Mouse (Mus musculus) midbrain, postnatal 0 days (tissue): ENCODE data around the gene 1700001O22Rik. TPM values are rescaled to one million over a fixed set of nuclear protein-coding genes. Genes with fewer than 3 reads are reported as not detected.

Source experiments
- ATAC-seq: fragments of 200-750 bp; cut with Nextera tagmentation; 2 replicates; pipeline ENCODE4 v1.8.0; 2017; ENCODE audit warnings: moderate number of reproducible peaks, mild to moderate bottlenecking, moderate TSS enrichment, moderate library complexity; ENCODE audit not compliant: low FRiP score
- DNase-seq: peaks from one replicate; pipeline ENCODE4 v3.0.0-alpha.2; 2015; ENCODE audit warnings: low spot score
- H3K27ac ChIP-seq: fragments of 300-500 bp; sonication (generic); 2 replicates; pipeline ENCODE4 v1.5.1; 2014; ENCODE audit warnings: low read depth, mild to moderate bottlenecking, low read length, mixed read lengths
- H3K27me3 ChIP-seq: fragments of 300-500 bp; sonication (generic); 2 replicates; pipeline ENCODE4 v1.6.1; 2014; ENCODE audit warnings: low read length, control low read depth, mixed read lengths; ENCODE audit not compliant: insufficient read depth
- H3K36me3 ChIP-seq: fragments of 300-500 bp; sonication (generic); 2 replicates; pipeline ENCODE4 v1.6.1; 2014; ENCODE audit warnings: low read length, control low read depth, mixed read lengths; ENCODE audit not compliant: insufficient read depth
- H3K4me1 ChIP-seq: fragments of 300-500 bp; sonication (generic); 2 replicates; pipeline ENCODE4 v1.6.1; 2014; ENCODE audit warnings: mild to moderate bottlenecking, control low read depth, antibody characterized with exemption, low read length, mixed read lengths; ENCODE audit not compliant: insufficient read depth
- H3K4me2 ChIP-seq: fragments of 300-500 bp; sonication (generic); 2 replicates; pipeline ENCODE4 v1.6.1; 2014; ENCODE audit warnings: low read depth, mild to moderate bottlenecking, low read length, mixed read lengths; ENCODE audit not compliant: poor library complexity, severe bottlenecking
- H3K4me3 ChIP-seq: fragments of 300-500 bp; sonication (generic); 2 replicates; pipeline ENCODE4 v1.5.1; 2014; ENCODE audit warnings: low read depth, mild to moderate bottlenecking, low read length, moderate library complexity
- H3K9ac ChIP-seq: fragments of 300-500 bp; sonication (generic); replicated peaks from 2 replicates; pipeline ENCODE4 v1.6.1; 2014; ENCODE audit warnings: mild to moderate bottlenecking, low read length, moderate library complexity, mixed read lengths; ENCODE audit not compliant: poor library complexity, severe bottlenecking
- H3K9me3 ChIP-seq: fragments of 300-500 bp; sonication (generic); 2 replicates; pipeline ENCODE4 v1.6.1; 2016; ENCODE audit warnings: low read length, control low read depth
- CTCF ChIP-seq: IDR thresholded peaks from 2 replicates; pipeline ENCODE4 v1.5.1; 2016; ENCODE audit warnings: antibody characterized with exemption, mild to moderate bottlenecking
- WGBS: fragments of 180-500 bp; shearing (Covaris S2); extraction: QIAGEN DNeasy Blood & Tissue Kit; methylation state at CpG from one replicate; pipeline ENCODE4 v1.1.7; 2014; 5-methylcytosine and 5-hydroxymethylcytosine counted together
- polyA plus RNA-seq: library from polyadenylated mRNA; unstranded; fragments of >200 nt; fragmentation: Nextera tagmentation; extraction: Ambion mirVana; gene quantifications from 2 replicates; pipeline ENCODE4 v1.2.1, GENCODE M21; 2015
- total RNA-seq: library from RNA; depleted of rRNA; stranded (reverse); fragments of >200 nt; gene quantifications from 2 replicates; pipeline ENCODE4 v1.2.3, GENCODE M21; 2014

Gene 1700001O22Rik
- total and polyA plus RNA-seq, 2 experiments from 2014 or later, result 1.5 to 2.4 TPM

DNA sequence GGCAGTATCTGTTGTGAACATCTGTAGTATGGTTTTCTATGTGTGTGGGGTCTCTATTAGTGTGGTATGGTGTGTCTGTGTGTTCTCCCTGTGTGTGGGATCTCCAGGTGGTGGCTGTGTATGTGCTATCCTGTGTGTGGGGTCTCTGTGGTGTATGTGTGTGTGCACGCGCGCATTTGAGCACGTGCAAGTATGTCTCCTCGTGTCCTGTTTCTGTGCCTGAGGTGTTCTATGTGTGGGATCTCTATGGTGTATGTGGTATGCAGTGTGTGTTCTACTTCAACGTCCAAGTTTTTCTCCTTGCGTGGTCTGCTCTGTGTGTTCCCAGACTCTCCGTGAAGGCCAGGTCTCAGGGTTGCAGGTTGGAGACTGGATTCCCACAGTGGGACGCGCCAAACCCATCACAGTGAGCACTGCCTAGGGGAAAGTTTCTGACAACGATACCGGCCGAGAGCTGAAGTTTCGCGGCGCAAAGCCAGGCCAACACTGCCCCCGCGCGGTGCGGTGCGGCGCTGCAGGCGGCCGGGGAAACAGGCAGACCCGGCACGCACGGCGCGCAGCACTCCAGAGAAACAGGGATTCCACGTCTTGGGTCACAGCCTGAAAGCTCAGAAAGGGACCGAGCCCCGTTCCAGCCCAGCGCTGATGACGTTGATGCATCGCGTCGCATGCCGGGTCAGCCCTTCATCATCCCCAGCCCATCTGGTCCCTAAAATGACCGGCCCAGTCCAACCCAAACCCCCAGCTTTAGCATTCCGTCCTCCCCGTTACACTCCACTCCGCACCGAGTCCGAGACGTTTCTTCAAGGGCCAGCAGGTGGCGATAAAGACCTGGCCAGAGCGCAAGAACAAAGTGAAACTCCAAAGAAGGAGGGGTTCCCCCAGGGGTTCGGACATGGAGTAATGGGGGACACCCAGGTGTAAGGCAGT, 9.0 kb downstream of the 1700001O22Rik start:
- DNase-seq (peak; percentile 87), ATAC-seq (peak; percentile 61)
- H3K9ac ChIP-seq, result 0 out of 2 replicates have a peak overlapping the region, but pooled peaks have one; percentile 14
- peak overlapping the region; percentile 57; the same call in 1 of the 2 replicates for H3K27ac ChIP-seq
- H3K36me3 ChIP-seq, result no peaks in the 10 kb centered on the region
- WGBS, result 5% methylated on average over 48 of the region's 48 CpGs
- no peaks in the 10 kb centered on the region for H3K27me3 ChIP-seq
- peak overlapping the region; percentile 56 for H3K4me2 ChIP-seq
- no peaks in the 10 kb centered on the region for H3K9me3 ChIP-seq
- peak overlapping the region; percentile 30 for H3K4me3 ChIP-seq
- peaks cover 9% of the 10 kb centered on the region for H3K4me1 ChIP-seq
- TF ChIP-seq CTCF, result peak; percentile 79

- H3K36me3 ChIP-seq, result no peaks in the 10 kb centered on the region
- DNase-seq (no peak), ATAC-seq (no peak)
- H3K9me3 ChIP-seq, result no peaks in the 10 kb centered on the region
- no peak overlapping the region for H3K9ac ChIP-seq
- H3K27ac ChIP-seq, result no peak overlapping the region
- TF ChIP-seq CTCF, result no peak
- WGBS, result 79% methylated on average over 7 of the region's 7 CpGs
- H3K4me3 ChIP-seq, result no peak overlapping the region
- H3K27me3 ChIP-seq, result no peaks in the 10 kb centered on the region
- H3K4me2 ChIP-seq, result no peak overlapping the region
- peaks cover 10% of the 10 kb centered on the region for H3K4me1 ChIP-seq
Measured at GRCm38 (mm10) chr2:30792061-30792460, 11.4 kb downstream of the 1700001O22Rik start.

DNA sequence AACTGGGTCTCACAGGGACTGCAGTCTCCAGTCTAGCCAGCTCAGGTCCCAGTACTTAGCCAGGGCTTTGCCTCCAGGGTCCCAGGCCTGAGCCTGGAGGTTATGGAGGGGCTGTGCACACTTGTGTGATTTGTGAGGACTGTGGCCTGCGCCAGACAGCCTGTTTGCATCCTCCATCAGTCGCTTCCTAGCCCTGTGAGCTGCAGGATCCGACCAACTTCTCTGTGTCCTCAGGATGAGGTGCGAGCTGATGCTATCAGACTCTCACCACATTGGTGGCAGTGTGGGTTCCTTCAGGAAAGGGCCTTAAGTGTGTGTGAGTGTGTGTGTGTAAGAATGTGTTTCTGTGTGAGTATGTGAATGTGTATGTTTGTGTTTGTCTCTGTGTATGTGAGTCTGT, 16.0 kb downstream of the 1700001O22Rik start:
- Histone ChIP-seq H3K4me3 (no peak overlapping the region), H3K9me3 (no peaks in the 10 kb centered on the region), H3K4me1 (peaks cover 4% of the 10 kb centered on the region), H3K27me3 (no peaks in the 10 kb centered on the region), H3K9ac (0 out of 2 replicates have a peak overlapping the region, but pooled peaks have one; percentile 19), H3K36me3 (no peaks in the 10 kb centered on the region), H3K4me2 (no peak overlapping the region), H3K27ac (no peak overlapping the region)
- ATAC-seq (no peak), DNase-seq (no peak)
- WGBS, result 67% methylated on average over 4 of the region's 4 CpGs
- TF ChIP-seq CTCF, result no peak

DNA sequence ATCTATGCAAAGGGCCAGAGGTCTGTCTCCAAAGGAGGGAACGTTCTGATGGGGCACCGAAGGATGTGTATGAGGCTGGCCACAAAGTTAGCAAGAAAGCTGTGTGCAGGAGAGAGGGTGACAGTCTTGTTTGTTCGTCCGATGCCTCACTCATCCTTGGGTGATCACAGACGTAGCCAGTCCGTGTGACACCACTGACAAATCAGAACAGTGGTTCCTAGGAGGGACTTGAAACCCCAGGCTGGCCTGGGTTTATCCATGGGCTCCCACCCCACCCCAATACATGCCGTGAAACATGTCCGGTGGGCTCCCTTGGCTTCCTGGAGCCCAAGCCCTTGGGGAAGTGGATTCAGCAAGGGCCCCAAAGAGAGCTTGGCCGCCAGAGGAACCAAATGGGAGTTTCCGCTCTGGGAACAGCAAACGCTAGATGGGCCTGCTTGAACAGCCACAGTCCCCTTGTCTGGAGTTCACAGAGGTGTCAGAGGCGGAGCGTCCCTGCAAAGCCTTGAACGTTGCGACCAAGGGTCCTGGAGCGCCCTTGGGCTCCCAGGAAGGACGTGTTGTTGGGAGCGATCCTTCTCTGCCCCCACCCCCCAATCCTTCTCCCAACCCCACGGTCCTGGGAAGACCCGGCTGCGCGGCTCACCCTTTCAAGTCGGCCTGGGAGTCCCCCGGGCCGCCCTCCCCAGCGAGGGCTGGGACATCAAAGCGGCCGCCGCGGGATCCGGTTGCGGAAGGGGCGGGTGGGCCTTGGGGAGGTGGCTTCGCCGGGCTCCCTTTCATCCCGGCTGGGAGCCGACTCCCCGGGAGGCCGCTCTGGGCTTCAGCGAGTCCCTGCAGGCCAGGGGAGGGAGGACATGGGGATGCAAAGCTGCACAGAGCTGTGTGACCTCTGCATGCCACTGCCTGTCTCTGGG, 19.1 kb downstream of the 1700001O22Rik start:
- WGBS, result 14% methylated on average over 37 of the region's 40 CpGs
- Histone ChIP-seq H3K4me2 (peak overlapping the region; percentile 33), H3K4me3 (no peak overlapping the region), H3K27me3 (no peaks in the 10 kb centered on the region), H3K4me1 (peaks cover 4% of the 10 kb centered on the region), H3K36me3 (no peaks in the 10 kb centered on the region), H3K27ac (no peak overlapping the region; the same call in 1 of the 2 replicates), H3K9me3 (no peaks in the 10 kb centered on the region), H3K9ac (no peak overlapping the region)
- TF ChIP-seq CTCF, result no peak
- DNase-seq (no peak), ATAC-seq (0 out of 2 replicates have a peak, but pooled peaks have one; percentile 6)

DNA sequence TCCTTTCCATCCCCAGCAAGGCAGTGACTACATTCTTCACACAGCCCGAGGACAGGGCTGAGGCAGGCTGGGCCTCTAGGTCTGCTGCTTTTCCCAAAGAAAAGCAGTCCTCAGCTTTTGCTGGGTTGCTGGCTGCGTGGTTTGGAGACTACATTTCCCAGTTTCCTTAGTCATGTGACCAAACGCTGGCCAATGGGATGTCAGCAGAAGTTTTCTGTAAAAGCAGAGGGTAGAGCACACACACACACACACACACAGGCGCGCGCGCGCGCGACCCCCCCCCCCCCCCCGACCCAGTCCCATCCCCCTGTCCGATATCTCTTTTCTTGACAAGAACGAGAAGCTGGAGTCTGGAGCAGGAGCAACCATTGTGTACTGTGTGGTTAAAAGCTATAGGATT, 20.1 kb downstream of the 1700001O22Rik start:
- ATAC-seq (peak; percentile 21; the same call in 1 of the 2 replicates), DNase-seq (peak; percentile 85)
- no peak for TF ChIP-seq CTCF
- Histone ChIP-seq H3K36me3 (no peaks in the 10 kb centered on the region), H3K4me1 (peaks cover 4% of the 10 kb centered on the region), H3K9ac (peak overlapping the region; percentile 50; the same call in 1 of the 2 replicates), H3K4me2 (peak overlapping the region; percentile 50), H3K4me3 (no peak overlapping the region), H3K27me3 (no peaks in the 10 kb centered on the region), H3K9me3 (no peaks in the 10 kb centered on the region), H3K27ac (no peak overlapping the region)
- 0% methylated on average over 12 of the region's 13 CpGs for WGBS
